Mouse (Mus musculus) embryonic facial prominence, embryonic 12.5 days (tissue): ENCODE data around the gene Wdfy1. TPM values are rescaled to one million over a fixed set of nuclear protein-coding genes. Genes with fewer than 3 reads are reported as not detected.

ENCODE experiments used
- ATAC-seq: fragments of 200-750 bp; cut with Nextera tagmentation; 2 replicates; pipeline ENCODE4 v1.8.0; 2017; ENCODE audit not compliant: insufficient number of reproducible peaks, insufficient read depth, low FRiP score, low TSS enrichment
- H3K27ac ChIP-seq: fragments of 300-500 bp; sonication (generic); 2 replicates; pipeline ENCODE4 v1.5.1; 2016; ENCODE audit warnings: mild to moderate bottlenecking
- H3K27me3 ChIP-seq: fragments of 300-500 bp; sonication (generic); 2 replicates; pipeline ENCODE4 v1.6.1; 2016; ENCODE audit warnings: mild to moderate bottlenecking, moderate library complexity
- H3K36me3 ChIP-seq: fragments of 300-500 bp; sonication (generic); 2 replicates; pipeline ENCODE4 v1.6.1; 2016; ENCODE audit warnings: mild to moderate bottlenecking
- H3K4me1 ChIP-seq: fragments of 300-500 bp; sonication (generic); 2 replicates; pipeline ENCODE4 v1.6.1; 2016
- H3K4me2 ChIP-seq: fragments of 300-500 bp; sonication (generic); replicated peaks from 2 replicates; pipeline ENCODE4 v1.6.1; 2016; ENCODE audit warnings: mild to moderate bottlenecking, moderate library complexity
- H3K4me3 ChIP-seq: fragments of 300-500 bp; sonication (generic); 2 replicates; pipeline ENCODE4 v1.5.1; 2016; ENCODE audit warnings: mild to moderate bottlenecking
- H3K9ac ChIP-seq: fragments of 300-500 bp; sonication (generic); 2 replicates; pipeline ENCODE4 v1.6.1; 2016; ENCODE audit warnings: mild to moderate bottlenecking, moderate library complexity
- H3K9me3 ChIP-seq: fragments of 300-500 bp; sonication (generic); 2 replicates; pipeline ENCODE4 v1.6.1; 2016; ENCODE audit warnings: mild to moderate bottlenecking, moderate library complexity
- WGBS: fragments of 180-500 bp; shearing (Covaris S2); methylation state at CpG from one replicate; pipeline ENCODE4 v1.1.7; 2016; 5-methylcytosine and 5-hydroxymethylcytosine counted together
- polyA plus RNA-seq: library from polyadenylated mRNA; unstranded; fragments of >200 nt; fragmentation: Nextera tagmentation; extraction: Ambion mirVana; gene quantifications from 2 replicates; pipeline ENCODE4 v1.2.1, GENCODE M21; 2016

Gene Wdfy1
- 44.8 and 45.4 TPM in 2 replicates for polyA plus RNA-seq

- peak; percentile 100 for ATAC-seq
- H3K4me3 ChIP-seq: peak within 1 kb of the TSS; percentile 67
- H3K9ac ChIP-seq: peak within 1 kb of the TSS; percentile 84
- peak within 1 kb of the TSS; percentile 64 for H3K4me2 ChIP-seq
- WGBS: under 1% methylated on average over 38 of the region's 38 CpGs
- H3K36me3 ChIP-seq: peaks cover 27% of the 10 kb centered on the region
- no peaks in the 10 kb centered on the region for H3K9me3 ChIP-seq
- H3K27me3 ChIP-seq: no peaks in the 10 kb centered on the region
- no peaks in the 10 kb centered on the region for H3K4me1 ChIP-seq
- peak within 1 kb of the TSS; percentile 72 for H3K27ac ChIP-seq
Measured at GRCm38 (mm10) chr1:79775927-79776458, at the start of gene Wdfy1, which contains the start of gene Mrpl44. Gene Wdfy1 (minus strand): TSS chr1:79776143. Gene Mrpl44 (plus strand): TSS chr1:79776018.

DNA sequence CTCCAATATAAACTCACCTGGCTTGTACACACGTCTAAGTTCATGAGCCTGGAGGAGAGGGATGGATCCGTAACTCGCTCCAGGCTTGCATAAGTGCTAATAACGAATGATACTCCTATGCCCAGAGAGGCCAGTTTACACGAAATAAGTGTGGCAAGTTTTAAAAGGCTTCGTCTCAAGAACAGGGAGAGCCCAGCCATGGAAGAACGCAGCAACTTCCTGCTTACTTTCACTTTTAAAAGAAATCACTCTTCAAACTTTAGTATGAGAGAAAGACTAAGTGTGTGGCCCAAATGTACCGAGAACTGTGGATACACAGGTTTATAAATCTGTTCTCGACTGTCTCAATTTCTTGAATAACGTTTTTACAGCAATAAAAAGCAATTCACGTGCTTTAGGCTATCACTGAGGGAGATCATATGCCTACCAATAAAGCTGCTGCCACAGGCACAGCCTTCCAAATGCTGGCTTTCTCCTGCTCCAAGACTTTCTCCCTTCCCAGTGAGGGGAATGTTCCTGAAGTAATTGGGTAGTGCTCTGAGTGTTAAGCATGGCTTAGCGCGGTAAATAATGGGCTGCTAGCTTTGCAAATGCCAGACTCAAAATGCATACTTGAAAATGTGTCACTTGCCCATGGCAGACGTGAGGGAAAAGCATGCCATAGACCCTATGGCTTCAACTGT, 48.1 kb upstream of the Wdfy1 start:
- Histone ChIP-seq H3K4me3 (no peak overlapping the region), H3K4me1 (peaks cover 18% of the 10 kb centered on the region), H3K27me3 (no peaks in the 10 kb centered on the region), H3K4me2 (no peak overlapping the region), H3K27ac (no peak overlapping the region), H3K36me3 (peaks cover 15% of the 10 kb centered on the region), H3K9me3 (no peaks in the 10 kb centered on the region), H3K9ac (no peak overlapping the region)
- ATAC-seq: no peak
- 70% methylated on average over 14 of the region's 14 CpGs for WGBS

- Histone ChIP-seq H3K4me1 (peaks cover 18% of the 10 kb centered on the region), H3K36me3 (peaks cover 20% of the 10 kb centered on the region), H3K9ac (no peak overlapping the region), H3K4me2 (no peak overlapping the region), H3K9me3 (no peaks in the 10 kb centered on the region), H3K4me3 (no peak overlapping the region), H3K27ac (no peak overlapping the region), H3K27me3 (no peaks in the 10 kb centered on the region)
- WGBS: 69% methylated on average over 13 of the region's 13 CpGs
- ATAC-seq: no peak
Measured at GRCm38 (mm10) chr1:79822806-79823525, 47.0 kb upstream of the Wdfy1 start.

DNA sequence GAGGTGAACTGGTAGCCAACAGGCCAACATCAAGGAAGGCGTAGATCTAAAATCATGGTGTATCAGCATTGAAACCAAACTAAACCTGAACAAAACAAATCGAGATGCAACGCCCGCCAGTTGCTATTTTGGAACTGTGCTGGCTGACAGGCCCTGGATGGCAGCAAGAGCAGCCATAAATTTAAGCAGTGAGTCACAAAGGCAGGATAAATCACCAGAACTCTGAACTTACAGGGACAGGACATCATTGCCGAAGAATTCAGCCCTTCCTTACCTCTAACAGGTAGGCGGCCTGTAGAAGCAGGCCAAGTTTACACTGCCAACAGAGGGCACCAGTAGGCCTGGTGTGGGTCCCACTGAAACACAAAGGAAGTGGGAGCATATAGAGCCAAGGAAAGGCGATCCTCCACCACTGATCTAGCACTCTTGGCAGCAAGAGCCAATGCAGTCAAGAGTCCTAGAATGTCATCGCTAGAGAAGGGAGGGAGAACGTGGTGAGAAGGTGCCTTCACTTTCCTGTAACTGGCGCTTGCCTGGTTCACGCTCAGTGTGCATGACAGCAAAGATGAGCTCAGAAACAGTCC, 43.4 kb upstream of the Wdfy1 start:
- no peak for ATAC-seq
- WGBS: 93% methylated on average over 11 of the region's 11 CpGs
- Histone ChIP-seq H3K4me3 (no peak overlapping the region), H3K36me3 (peaks cover 26% of the 10 kb centered on the region), H3K9me3 (no peaks in the 10 kb centered on the region), H3K27ac (no peak overlapping the region), H3K27me3 (no peaks in the 10 kb centered on the region), H3K4me1 (peaks cover 13% of the 10 kb centered on the region), H3K4me2 (no peak overlapping the region), H3K9ac (no peak overlapping the region)

DNA sequence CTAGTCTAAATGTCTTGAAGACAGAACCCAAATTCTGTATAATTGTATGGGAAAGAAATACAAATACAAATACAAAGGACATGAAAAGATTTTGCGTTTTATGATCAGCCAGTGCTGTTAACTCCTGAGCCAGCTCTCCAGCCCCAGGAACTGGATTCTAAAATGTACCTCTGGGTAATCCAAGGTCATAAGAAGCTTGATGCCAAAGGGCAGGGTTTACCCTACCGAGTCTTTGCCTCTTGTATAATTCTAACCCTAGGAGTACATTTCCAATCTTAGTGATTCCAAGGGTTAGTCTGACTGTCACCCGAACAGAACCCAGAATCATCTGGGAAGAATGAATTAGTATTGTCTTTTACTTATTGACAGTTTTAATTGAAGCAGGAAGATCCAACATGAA, 39.5 kb upstream of the Wdfy1 start:
- H3K9ac ChIP-seq: no peak overlapping the region
- 93% methylated on average over 3 of the region's 3 CpGs for WGBS
- peaks cover 28% of the 10 kb centered on the region for H3K36me3 ChIP-seq
- no peaks in the 10 kb centered on the region for H3K27me3 ChIP-seq
- H3K4me1 ChIP-seq: no peaks in the 10 kb centered on the region
- H3K4me2 ChIP-seq: no peak overlapping the region
- H3K27ac ChIP-seq: no peak overlapping the region
- ATAC-seq: no peak
- H3K9me3 ChIP-seq: no peaks in the 10 kb centered on the region
- no peak overlapping the region for H3K4me3 ChIP-seq

GRCm38 (mm10) chr1:79809447-79809846, 33.5 kb upstream of the Wdfy1 start:
- H3K9me3 ChIP-seq: no peaks in the 10 kb centered on the region
- H3K36me3 ChIP-seq: peaks cover 20% of the 10 kb centered on the region
- H3K4me3 ChIP-seq: no peak overlapping the region
- H3K27ac ChIP-seq: no peak overlapping the region
- H3K27me3 ChIP-seq: no peaks in the 10 kb centered on the region
- no peak overlapping the region for H3K4me2 ChIP-seq
- H3K9ac ChIP-seq: no peak overlapping the region
- no peaks in the 10 kb centered on the region for H3K4me1 ChIP-seq
- 57% methylated on average over 3 of the region's 3 CpGs for WGBS
- ATAC-seq: no peak

DNA sequence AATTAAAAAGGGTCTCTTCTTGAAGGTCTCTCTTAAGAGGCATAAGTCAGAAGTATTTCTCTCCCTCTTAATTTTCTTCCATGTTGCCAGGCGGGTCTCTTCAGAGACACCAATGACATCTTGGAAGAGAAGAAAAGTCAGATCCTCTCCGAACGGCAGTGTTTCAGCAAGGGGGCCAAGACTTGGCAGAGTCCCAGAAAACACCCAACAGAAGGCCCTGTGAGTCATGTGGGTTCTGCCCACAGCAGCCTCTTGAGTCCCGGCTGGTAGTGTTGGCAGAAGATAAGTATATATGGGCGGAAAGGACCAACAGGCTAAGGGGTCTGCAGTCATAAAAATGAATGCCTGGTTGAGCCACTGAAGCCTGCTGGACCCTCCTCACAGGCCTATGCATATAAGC, 30.9 kb upstream of the Wdfy1 start:
- ATAC-seq: no peak

DNA sequence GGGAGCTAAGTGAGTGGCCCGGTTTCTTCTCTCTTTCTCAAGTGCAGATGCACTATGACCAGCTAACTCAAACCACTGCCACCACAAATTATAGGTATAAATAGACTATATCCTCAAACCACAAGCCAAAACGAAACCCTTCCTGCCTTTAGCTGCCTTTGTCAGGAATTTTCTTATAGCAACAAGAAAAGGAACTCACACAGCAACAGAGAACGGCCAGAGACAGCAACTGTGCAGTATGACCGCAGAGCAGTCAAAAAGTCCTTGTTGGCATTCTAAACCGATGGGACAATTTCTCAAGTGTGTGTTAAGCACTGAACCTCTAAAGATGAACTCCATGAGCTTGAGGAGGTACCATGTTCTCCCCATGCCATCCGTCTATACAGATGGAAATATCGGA, 27.7 kb upstream of the Wdfy1 start:
- Histone ChIP-seq H3K27ac (peak overlapping the region; percentile 17; the same call in 1 of the 2 replicates), H3K4me3 (no peak overlapping the region), H3K36me3 (peaks cover 26% of the 10 kb centered on the region), H3K9me3 (no peaks in the 10 kb centered on the region), H3K4me2 (no peak overlapping the region), H3K9ac (no peak overlapping the region), H3K4me1 (no peaks in the 10 kb centered on the region), H3K27me3 (no peaks in the 10 kb centered on the region)
- 65% methylated on average over 7 of the region's 7 CpGs for WGBS
- ATAC-seq: no peak

More for the DNA sequence above, 30.9 kb upstream of the Wdfy1 start:
- H3K4me3 ChIP-seq: no peak overlapping the region
- no peaks in the 10 kb centered on the region for H3K4me1 ChIP-seq
- H3K9ac ChIP-seq: no peak overlapping the region
- WGBS: 86% methylated on average over 5 of the region's 5 CpGs
- no peaks in the 10 kb centered on the region for H3K9me3 ChIP-seq
- no peaks in the 10 kb centered on the region for H3K27me3 ChIP-seq
- no peak overlapping the region for H3K27ac ChIP-seq
- peaks cover 18% of the 10 kb centered on the region for H3K36me3 ChIP-seq
- no peak overlapping the region for H3K4me2 ChIP-seq

DNA sequence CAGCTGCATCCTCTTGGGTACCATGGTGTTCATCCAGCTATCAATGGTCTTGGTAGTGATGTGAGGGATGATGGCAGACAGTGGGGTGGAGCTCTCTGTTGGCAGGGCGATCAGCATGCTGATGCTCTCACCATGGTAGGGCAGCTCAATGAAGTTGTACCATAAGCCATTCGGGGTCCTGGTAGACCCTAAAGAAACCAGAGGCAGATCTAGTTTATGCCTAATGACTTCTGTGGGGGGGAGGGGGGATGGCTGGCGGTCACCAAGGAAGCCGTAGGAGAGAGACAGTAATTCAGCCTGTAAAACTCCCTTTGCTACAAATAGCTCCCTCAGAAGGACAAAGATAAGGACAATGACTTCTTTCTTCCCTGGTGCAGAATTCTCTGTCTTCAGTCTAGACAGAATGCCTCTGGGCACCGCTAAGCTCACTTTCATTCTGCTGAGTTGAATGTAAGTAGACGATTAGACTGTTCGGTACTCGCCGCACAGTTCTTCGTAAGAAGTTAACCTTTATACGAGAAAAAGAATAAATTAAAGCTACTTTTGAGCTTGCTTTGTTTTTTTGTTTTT, 27.0 kb upstream of the Wdfy1 start:
- Histone ChIP-seq H3K4me1 (no peaks in the 10 kb centered on the region), H3K36me3 (peaks cover 27% of the 10 kb centered on the region), H3K9me3 (no peaks in the 10 kb centered on the region), H3K4me3 (no peak overlapping the region), H3K4me2 (no peak overlapping the region), H3K27me3 (no peaks in the 10 kb centered on the region), H3K27ac (no peak overlapping the region), H3K9ac (no peak overlapping the region)
- 41% methylated on average over 11 of the region's 11 CpGs for WGBS
- ATAC-seq: no peak

GRCm38 (mm10) chr1:79797084-79797483, 21.1 kb upstream of the Wdfy1 start:
- H3K4me2 ChIP-seq: no peak overlapping the region
- no peak for ATAC-seq
- H3K27ac ChIP-seq: no peak overlapping the region
- WGBS: 90% methylated on average over 3 of the region's 3 CpGs
- H3K9ac ChIP-seq: no peak overlapping the region
- H3K4me3 ChIP-seq: no peak overlapping the region
- H3K36me3 ChIP-seq: peaks cover 20% of the 10 kb centered on the region
- H3K27me3 ChIP-seq: no peaks in the 10 kb centered on the region
- H3K9me3 ChIP-seq: no peaks in the 10 kb centered on the region
- no peaks in the 10 kb centered on the region for H3K4me1 ChIP-seq

DNA sequence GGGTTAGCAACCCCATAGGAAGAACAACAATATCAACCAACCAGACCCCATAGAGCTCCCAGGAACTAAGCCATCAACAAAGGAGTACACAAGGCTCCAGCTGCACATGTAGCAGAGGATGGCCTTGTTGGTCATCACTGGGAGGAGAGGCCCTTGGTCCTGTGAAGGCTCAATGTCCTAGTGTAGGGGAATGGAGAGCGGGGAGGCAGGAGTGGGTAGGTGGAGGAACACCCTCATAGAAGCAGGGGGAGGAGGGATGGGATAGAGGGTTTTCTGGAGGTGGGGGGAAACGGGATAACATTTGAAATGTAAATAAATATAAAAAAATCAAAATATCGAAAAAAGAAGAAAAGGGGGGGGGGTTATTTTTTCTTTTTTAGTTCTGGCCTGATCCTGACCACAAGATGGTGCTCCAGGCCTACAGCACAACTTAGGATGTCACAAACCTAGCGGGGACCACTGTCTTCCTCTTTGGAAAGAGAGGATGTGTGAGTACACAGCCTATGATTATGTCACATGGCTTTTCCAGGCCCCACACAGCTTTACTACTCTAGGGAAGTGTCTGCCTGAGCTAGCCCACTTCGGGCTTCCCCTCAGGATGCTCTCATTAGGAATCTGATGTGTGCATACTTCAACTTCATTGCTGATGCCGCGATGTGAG, 10.5 kb upstream of the Wdfy1 start:
- Histone ChIP-seq H3K9ac (no peak overlapping the region), H3K27me3 (no peaks in the 10 kb centered on the region), H3K27ac (no peak overlapping the region), H3K4me3 (no peak overlapping the region), H3K4me1 (no peaks in the 10 kb centered on the region), H3K36me3 (peaks cover 13% of the 10 kb centered on the region), H3K9me3 (no peaks in the 10 kb centered on the region), H3K4me2 (no peak overlapping the region)
- 59% methylated on average over 7 of the region's 7 CpGs for WGBS
- 0 out of 2 replicates have a peak, but pooled peaks have one; percentile 56 for ATAC-seq
